Mouse (Mus musculus): ENCODE data around the gene Atp7a.

Gene Atp7a

DNA sequence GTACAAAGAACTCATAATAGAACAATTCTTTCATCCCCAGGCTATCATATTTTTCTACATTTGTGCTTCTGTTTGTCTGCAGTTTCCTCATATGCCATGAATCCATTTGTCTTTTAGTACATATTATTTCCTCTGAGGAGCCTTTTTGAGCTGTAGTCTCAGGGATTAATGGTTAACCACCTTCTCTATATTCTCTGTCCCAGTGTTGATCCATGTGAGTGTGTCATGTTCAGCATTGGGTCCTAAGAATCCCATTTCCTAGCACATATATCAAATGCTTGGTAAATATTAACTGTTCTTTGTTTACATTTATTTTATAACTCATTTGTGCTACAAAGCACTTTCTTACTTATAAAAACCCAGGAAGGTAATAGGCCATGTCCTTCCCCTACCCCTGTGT lies 55.4 kb downstream of the Atp7a start:
- no peak for DNase-seq

DNA sequence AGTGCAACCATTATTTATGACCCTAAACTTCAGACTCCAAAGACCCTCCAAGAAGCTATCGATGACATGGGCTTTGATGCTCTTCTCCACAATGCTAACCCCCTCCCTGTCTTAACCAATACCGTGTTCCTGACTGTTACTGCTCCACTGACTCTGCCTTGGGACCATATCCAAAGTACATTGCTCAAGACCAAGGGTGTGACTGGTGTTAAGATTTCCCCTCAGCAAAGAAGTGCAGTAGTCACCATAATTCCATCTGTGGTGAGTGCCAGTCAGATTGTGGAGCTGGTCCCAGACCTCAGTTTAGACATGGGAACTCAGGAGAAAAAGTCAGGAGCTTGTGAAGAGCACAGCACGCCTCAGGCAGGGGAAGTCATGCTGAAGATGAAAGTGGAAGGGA lies 58.1 kb downstream of the Atp7a start:
- DNase-seq, result no peak

DNA sequence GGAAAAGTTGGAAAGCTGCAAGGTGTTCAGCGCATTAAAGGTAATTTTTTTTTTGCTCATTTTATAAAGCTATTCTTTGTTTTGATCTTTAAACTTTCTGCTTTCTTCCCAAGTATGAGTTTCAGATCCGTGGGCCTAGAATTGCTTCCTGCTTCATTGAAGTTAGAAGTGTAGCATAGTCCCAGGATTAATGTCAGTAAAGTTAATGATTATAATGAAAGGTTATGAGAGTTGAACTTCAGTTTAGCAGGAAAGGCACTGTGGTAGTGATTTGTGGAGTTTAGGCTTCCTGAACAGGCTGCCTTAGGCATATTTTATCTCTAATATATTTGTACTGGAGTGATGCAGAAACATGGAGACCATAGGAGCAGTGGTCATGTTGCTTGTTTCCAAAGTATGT lies 58.5 kb downstream of the Atp7a start:
- DNase-seq, result no peak

DNA sequence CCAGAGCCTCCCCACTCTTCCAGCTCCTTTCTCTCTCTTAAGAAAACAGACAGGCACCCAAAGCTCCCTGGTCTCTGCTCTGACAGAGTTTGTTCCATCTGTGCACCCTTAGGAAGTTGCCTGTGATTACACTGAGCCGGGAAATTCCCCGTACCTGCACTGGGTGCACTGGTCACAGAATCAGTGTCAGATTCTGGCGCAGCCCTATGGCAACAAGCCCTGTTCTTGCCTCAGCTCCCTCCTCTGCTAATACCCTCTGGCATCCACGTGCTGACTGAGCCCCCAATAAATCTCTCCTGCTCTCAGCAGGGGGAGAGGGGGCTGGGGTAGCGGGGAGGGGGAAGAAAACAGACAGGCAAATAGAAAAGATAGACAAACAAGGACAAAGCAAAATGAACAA lies 65.9 kb downstream of the Atp7a start:
- DNase-seq, result no peak

DNA sequence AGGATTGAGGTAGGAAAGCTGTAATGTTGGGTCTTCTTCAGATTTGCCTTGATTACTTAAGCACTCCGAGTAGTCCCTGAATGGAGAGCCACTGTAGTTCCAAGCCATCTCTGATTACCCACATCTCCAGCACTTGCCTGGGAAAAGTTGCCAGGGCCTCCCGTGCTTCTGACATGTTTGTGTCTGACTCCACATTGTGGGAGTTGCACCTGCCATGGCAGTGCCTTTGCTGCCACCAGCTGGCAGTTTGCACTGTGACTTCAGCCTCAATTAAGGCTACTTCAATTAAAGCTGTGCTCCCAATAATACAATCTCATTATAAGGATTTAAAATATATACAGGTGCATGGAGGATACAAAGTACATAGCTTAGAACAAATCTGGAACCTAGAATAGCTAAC lies 78.4 kb downstream of the Atp7a start:
- peak; percentile 6 for DNase-seq

DNA sequence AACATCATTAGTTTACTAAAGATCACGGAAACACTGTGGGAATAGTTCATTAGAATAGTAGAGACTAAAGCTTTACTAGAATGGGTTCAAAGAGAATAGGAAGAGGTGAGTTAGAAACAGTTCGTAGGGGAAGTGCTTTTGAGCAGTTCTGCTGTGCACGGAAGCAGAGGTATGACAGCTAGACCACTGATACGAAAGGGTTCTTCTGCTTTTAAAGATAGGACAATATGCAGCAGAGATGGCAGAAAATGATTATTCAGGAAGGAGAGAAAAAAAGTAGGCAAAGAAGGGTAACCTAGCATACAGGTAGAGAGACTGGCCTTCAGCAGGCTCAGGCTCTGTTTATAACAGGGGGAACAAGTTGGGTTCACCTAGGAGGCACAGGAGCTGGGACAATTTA lies 86.8 kb downstream of the Atp7a start:
- no peak for DNase-seq

DNA sequence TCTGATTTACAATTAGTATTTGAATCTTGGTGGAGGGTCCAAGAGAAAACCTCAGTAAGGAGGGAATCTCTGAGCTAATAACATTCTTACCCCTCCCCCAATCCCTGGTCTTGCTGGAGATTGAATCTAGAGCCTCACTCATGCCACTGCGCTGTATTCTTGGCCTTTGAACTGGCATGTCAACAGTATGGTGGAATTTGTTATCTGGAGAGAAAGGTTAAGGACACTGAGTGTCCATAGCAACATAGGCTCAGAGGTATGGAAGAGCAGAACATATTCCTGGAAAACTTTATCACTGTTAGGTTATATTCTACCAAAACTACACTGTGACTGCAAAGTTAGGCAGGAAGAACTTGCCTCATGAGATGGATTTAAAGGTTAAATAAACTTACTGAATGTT lies 87.6 kb downstream of the Atp7a start:
- no peak for DNase-seq

DNA sequence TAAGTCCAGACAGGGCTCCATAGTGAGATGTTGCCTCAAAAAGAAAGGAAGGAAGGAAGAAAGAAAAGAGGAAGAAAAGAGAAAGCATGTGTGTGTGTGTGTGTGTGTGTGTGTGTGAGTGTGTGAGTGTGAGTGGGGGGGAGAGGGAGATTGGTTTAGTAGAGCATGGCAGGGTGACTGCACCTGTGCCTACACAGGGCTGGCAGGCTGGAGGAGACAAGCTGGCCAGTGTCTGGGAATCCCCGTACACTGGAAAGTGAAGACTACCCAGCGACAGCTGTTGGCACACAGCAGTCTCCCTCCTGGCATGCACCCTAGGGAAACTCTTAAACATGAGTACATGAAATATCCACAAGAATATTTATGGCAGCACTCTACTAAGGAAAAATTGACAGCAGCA lies 95.7 kb downstream of the Atp7a start:
- DNase-seq, result no peak

DNA sequence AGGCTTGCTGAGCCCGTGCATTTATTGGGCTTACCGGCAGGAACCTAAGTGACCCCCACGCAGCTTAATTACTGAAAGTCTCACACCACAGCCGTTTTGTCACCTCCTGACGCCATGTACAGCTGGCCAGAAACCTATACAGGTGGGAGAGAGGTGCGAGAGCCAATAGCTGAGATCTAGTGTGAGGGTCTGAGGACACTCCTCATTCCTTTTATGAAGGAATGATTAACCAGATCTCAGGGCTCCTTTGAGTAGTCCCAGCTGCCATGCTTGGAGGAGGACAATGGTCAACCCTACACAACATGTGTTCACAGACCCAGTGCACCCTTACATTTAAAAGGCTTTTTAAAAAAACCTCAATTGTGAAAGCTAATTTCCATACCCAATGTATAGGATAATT lies 101.2 kb downstream of the Atp7a start:
- no peak for DNase-seq

DNA sequence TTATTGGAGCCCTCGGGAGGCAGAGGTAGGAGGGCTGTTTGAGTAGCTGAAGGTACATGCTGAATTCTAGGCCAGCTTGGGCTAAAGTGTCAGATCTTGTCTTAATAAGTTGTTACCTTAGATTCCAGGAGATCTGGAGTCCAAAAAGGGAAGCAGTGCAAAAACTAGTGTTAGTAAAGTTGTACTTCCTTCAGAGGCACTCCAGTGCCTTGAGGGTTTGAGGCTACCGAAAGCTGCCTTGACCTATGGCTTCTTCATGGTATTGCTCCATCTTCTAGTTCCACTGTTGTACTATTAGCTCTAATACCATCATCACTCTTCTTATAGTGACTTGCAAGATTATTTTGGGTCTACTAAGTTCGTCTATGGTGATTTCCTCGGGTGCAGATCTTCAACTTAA lies 102.8 kb downstream of the Atp7a start:
- no peak for DNase-seq

DNA sequence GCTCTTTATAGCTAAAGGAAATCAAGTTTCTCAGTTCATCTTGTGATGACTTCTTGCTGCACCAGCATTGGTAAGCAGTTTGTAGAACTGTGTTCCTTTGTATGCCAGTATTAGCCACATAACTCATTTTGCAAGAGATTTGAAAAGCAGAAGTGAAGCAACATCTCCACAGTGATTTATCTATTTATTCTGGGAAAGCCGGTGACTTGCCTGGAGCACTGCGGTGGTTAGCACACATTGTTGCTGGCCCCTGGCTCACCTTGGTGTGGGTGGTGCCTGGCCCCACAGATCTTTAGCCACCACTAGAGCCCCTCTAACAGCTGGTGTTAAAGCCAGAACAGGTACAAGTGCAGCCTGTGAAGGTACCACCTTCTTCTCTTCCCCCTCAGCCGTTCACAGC lies 107.8 kb downstream of the Atp7a start:
- no peak for DNase-seq

DNA sequence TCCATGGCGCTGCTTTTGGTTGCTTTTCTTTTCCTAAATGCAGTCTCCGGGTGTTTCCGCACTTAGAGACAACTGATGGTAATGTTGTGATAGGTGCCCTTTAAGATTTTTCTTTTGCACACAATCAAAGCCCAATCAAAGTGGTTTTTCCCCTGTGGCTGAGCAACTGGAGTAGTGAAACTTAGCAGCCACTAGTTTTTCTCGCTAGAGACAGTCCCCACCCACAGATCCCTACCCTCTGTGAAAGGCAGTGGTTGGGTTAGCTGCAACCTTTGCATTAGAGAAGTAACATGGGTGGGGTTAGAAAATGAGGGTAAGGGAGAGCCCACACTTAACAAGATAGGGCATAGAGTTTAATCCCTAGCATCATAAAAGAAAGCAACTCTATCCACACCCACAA lies 108.4 kb downstream of the Atp7a start:
- DNase-seq, result no peak

DNA sequence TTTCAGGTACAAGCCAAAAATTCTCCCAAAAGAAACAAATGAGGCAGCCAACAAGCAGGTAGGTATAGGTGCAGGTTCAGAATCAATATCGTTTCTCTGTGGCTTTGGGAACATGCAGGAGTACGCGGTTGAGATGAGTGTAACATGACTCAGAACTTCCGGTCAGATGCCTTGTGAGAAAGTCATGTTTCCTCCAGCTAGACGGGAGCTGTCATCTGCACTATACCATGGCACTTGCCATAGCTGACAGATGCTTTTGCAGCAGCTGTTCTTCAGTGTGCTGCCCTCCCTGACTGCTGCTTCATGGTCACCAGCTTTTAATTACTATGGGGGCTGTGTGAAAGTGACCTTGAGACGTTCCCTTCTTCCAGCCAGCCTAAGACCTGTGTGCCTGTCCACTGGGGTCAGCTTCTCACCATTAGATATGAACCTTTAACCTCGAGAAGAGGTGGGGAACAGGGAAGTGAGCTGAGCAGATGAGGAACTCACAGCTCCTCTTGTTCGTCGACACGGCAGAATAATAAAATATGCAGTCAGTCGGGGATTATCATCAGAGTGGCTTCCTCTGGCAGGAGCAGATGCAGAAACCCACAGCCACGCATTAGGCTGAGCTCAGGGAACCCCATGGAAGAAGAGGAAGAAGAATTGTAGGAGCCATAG lies 109.0 kb downstream of the Atp7a start:
- no peak for DNase-seq

DNA sequence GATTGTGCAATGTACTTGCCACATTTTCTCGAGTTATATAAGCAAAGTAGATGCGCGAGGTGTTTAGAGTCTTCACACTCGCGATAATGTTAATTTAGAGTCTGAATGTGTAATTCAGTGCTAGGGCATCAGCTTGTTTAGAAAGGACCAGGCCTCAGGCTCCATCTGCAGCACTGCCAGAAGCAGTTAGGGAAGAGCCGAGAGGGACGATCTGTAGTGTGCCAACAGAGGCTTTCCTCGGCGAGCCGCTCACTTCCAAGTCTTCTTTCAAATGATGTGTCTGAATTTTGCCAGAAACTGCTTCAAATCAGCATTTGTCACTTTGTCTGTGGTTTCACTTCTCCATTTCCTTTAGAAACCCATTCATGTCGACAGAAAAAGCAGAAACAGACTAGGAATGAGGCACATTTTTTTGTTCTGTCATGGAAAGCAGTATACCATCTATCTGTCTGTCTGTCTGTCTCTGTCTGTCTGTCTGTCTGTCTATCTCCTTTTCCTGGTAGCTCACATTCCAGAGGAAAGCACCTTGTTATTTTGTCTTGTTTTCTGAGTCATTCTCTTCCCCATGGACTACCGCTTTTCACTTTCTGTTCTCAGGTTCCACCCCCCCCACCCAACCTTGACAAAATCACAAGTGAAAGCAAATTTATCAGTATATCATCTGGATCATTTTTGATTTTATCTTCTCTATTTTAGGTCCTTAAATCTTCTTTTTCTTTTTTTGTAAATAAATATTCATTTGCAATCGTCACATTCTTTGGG lies 112.4 kb downstream of the Atp7a start:
- no peak for DNase-seq

DNA sequence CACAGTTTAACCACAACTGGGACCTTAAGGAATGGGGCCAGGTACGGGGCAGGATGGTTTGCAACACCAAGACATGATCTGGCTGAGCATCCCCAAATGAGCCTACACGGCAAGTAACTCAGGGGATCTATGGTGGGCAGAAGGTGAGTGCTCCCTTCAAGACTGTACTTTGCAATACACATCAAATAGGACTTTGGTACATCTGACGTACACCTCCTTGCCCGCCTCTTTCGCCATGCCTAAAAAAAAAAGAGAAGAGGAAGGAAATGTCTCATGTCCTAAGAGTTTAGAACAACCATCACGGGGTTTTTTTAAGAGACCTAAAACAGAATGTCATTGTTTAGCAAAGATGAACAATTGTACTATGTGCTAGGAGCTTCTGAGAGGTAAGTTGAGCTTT lies 115.9 kb downstream of the Atp7a start, which contains the start of gene Tlr13:
Tlr13 (plus strand) TSS at position 269 of the 400 bp plus-strand sequence.
- no peak for DNase-seq

DNA sequence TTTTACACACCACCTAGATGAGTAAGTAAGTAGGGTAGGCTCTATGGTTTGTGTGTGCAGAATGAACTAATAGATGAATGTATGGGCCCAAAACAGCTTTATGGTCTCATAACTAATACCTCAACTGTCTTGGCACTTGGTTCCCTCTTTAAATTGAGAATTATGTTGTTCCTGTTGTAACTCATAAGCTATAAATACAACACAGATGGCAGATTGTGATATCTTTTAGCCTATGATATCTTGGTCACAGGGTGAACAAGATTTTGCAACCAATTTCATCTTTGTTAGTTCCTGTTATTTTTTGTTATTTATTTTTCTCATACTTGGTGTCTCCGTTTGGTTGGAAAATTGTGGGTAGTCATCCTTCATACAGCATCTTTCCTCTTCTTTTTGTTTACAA lies 121.1 kb downstream of the Atp7a start:
- DNase-seq, result no peak

DNA sequence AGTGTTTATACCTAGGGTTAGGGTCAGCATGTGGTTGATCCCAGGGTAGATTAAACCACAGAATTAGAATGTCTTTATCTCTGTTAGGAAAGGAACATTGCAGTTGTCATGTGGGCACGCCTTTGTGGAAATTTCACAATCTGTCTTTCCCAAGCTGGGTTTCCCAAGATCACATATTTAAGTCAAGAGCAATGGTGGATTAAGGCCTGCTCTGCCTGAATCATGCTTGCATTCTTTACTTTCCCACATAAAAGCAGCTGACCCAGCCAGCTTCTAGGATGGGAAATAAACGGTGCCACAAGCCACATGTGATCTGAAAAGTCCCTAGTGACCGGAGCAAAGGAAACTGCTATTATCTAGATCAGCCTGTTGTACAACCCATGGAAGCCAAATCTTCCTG lies 122.4 kb downstream of the Atp7a start:
- DNase-seq, result no peak

DNA sequence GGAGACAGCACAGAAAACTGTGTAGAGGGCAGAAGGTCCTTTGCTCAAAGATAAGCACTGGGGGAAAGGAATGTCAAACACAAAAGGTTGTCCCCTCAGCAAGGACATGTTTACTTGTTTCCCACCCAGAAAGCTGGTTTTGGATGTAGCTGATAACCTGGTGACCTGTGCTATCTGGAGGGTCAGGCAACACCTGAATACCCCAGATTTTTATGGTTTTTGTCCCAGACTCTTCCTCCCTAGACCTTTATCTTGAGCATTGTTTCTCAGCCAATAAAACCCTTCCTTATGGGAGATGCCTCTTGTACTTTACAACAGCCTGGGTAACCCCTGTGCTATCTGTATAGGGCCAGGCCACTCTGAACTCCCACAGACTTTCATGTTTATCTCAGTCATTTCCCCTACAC lies 127.1 kb downstream of the Atp7a start:
- DNase-seq, result no peak

DNA sequence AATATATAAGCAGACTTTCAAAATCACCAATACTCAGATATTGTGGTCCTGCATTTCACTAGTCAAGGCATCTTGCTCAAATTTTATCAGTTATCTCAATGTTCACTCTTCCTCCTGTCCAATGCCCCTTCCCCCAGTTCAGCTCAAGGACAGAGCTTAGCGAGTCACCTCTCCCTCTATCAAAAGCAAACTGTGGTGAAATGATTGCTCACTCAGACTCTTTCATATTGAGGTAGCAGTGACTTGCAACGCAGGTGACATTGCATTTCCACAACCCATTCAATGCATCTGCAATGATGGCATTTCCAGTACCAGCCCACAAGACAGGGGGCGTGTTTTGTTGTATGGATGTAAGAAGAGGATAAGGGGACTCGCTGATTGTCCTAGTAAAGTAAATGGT lies 128.8 kb downstream of the Atp7a start:
- DNase-seq, result no peak

DNA sequence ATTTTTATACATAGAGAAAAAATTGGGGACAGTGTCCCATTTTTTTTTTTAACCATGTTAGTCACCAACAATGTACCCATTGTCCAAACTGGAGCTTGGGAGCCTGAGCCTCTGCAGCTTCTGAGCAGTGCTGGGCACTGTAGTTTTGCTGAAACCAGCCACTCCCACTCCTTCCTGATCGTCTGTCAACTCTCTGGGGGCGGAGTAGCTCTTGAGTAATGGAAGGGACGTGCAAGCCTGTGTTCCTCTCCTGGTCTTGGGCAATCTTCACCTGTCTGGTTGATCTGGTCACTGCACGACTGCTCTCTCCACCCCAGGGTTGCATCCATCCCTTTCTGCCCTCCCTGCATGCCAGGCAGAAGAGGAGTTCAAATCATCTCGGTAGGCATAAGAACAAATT lies 136.9 kb downstream of the Atp7a start:
- DNase-seq, result no peak

DNA sequence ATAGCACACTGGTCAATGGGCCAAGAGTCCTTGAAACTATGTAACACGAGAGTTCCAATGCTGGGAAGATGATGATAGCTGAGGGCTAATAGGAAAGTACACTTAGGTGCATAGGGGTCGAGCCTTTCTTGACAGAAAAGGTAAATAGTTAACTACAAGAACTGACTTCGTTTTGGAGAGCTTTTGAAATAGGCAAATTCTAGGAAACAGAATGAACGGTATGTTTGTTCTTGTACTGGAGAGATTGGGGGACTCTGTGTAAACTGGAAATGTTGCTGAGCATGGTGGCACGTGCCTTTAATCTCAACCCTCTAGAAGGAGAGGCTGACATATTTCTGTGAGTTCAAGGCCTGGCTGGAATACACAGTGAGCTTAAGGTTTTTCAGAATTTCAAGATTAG lies 137.5 kb downstream of the Atp7a start:
- DNase-seq, result no peak

DNA sequence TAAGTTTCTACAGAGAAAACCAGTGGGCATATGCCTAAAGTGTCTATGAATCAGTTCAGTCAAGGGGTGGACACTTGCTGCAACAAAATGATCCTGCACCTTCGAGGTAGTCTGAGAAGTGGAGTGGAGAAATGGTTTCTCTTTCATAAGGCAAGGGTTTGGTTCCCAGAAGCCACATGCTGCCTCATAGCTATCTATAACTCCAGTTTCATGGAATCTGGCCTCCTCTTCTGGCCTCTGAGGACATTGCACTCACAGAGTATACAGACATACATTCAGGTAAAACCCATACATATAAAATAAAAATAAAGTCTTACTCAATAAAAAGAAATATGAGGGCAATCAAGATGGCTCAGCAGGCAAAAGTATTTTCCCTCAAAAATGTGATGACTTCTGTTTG lies 138.0 kb downstream of the Atp7a start:
- no peak for DNase-seq

DNA sequence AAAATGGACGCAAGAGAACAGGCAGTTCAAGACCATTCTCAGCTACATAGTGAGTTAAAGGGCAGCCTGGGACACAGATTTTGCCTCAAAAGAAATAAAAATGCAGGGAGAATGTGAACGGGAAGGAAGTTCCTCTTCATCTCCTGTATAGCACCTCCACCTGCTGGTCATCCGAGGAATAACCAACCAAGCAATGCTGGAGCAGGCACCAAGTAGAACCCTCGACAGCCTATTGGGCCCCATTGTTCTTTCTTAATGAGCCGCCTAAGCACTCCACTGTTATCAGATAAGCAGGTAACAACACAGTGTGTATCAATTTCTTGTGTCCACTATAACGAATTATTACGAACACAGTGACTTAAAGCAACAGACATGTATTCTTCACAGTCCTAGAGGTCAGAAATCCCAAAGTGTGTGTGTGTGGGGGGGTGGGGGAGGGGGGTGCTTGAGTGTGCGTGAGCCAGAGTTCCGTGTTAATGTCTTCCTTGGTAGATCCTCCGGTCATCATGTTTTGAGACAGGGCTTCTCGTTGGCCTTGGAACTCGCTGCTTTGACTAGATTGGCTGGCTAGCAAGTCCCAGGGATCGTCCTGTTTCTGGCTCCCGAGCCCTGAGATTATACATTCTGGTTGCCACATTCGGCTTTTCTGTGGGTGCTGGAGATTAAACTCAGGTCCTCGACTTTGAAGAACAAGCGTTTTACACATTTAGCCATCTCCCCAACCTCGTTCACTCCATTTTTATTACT lies 144.2 kb downstream of the Atp7a start:
- DNase-seq, result peak; percentile 61

DNA sequence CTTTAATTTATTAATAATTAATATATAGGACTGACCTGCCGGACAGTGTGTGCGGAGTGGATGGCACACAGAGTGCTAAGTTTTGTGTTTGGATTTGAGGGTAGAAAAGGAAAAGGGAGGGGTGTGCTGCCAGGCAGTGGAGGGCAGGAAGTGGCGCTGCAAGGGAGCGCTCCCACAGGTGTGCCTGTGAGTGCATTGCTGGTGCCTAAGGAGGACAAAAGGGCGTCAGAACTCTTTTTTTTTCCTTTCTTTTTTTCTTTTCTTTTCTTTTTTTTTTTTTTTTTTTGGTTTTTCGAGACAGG lies 144.7 kb downstream of the Atp7a start:
- DNase-seq, result no peak
